Mouse (Mus musculus) layer of hippocampus, adult 8-10 months (tissue): ENCODE results near the gene Gm3435. TPM values are rescaled to one million over a fixed set of nuclear protein-coding genes. Genes with fewer than 3 reads are reported as not detected.
"Not testable (repeated sequence)": the region's sequence is repeated elsewhere in the genome, so short reads cannot be mapped to it uniquely, and the experiment has no call there.

Source experiments
- DNase-seq, 2 experiments: peaks; one replicate each; pipeline ENCODE4 v3.0.0; 2022; ENCODE audit warnings: low spot score in 2 of 2
- total RNA-seq, 4 experiments: library from RNA; stranded (reverse); gene quantifications; 2 replicates each; pipeline ENCODE4 v1.2.4; 2022

The Gm3435 gene
- total RNA-seq, 4 experiments from 2014 or later: 5.7 to 7.3 (median 7.0) TPM

GRCm38 (mm10) chr17:15040455-15040854 lies 30.5 kb downstream of the Gm3435 start:
- not testable (repeated sequence) for DNase-seq

DNA sequence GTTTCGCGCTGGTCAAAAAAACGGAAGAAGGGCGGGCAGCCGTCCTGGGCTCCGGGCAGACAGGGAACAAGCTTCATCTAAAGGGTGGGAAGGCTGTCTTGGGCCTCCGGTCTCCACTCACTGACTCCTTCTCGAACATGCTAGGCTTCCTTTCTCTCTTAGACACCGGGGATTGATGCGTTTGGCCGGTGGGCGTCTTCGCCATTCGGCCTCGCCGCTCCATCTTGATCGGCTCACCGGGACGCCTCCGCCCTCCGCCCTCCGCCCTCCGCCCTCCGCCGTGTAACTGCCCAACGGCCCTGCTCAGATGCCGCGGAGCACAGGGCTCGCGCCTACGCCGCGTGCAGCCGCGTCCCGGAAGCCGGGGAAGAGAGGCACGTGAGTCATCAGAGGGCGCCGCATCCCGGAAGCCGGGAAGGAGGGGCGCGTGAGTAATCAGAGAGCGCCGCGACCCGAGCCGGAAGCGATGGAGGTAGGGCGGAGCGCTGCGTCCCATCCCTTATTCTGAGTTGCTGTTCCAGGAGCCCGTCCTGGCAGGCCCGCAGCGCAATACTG lies 31.3 kb downstream of the Gm3435 start, which contains the start of the genes Ermard, Tcte3 and Gm3448:
Gene Ermard (plus strand): TSS at position 34 of the 555 bp plus-strand sequence.
Gene Tcte3 (minus strand): TSS at position 314 of the 555 bp plus-strand sequence.
Gene Gm3448 (minus strand): TSS at position 363 of the 555 bp plus-strand sequence.
- not testable (repeated sequence) for DNase-seq

DNA sequence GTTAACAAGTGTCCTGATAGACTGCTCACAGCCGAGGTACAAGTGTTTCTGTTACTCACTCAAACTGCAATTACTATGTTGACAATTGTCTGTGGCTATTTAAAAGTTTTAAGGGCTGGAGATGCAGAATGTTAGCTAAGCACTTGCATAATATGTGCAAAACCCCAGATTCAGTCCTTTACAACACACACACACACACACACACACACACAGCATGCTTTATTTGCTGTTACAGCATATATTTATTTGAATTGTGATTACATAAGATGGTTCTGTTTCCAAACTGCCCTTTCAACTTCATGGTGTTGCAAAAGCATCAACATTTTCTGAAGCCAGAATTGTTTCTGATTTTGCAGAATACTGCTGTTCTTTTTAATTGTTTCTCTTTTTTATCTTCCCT lies 40.4 kb downstream of the Gm3435 start:
- DNase-seq: not testable (repeated sequence)

GRCm38 (mm10) chr17:15052766-15053165 lies 42.8 kb downstream of the Gm3435 start:
- not testable (repeated sequence) for DNase-seq

DNA sequence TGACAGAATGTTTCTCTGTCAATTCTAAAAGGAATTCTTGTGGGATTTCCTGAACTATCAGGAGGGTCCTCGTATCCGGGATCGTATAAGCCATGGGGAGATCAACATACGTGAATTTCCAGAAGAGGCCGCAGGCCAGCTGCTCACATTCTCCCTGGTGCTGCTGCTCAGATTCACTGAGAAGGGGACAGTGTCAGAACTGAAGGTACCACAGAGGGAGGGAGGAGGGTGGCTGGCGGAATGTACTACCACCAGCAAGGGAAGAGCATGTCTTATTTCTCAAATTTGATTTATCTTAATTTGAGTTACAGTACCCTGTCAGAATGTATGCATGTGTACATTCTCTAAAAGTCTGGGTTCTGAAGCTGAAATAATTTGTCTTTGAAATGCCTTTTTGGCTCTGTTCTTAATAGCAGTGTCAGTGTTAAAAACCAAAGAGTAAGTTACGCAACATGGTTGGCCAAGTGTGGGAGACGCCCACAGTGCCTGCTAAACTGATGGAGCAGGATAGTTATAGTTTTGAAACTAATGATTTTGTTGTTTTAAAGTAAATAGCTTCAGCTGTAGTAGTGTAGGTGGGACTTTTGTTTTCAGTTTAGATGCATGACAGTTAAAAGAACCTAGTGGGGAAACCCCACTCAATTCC lies 43.3 kb downstream of the Gm3435 start:
- not testable (repeated sequence) for DNase-seq

- peak in 1 of 2 experiments; percentile 0 for DNase-seq
Observed at GRCm38 (mm10) chr17:15053829-15054200, 43.8 kb downstream of the Gm3435 start.

DNA sequence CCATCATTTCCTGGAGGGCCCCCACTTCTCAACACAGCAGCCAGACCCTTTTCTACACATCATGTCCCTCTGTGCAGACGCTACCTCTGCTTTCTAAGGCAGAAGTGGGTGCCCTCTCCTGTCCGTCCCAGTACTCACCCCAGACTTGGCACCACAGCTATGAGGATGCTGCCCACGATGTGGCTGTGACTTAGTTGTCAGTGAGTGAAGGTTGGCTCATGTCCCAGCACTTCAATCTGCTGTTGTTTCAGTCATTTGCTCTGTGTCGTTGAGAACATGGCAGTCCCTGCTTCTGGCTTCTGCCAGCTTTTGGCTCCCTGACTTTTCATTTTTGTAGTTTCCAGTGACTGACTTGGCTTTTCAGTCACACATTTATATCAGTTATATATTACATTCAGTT lies 45.9 kb downstream of the Gm3435 start:
- peak; percentile 80 to 85 for DNase-seq

- no peak for DNase-seq
Observed at GRCm38 (mm10) chr17:15058161-15058591, 48.2 kb downstream of the Gm3435 start.

DNA sequence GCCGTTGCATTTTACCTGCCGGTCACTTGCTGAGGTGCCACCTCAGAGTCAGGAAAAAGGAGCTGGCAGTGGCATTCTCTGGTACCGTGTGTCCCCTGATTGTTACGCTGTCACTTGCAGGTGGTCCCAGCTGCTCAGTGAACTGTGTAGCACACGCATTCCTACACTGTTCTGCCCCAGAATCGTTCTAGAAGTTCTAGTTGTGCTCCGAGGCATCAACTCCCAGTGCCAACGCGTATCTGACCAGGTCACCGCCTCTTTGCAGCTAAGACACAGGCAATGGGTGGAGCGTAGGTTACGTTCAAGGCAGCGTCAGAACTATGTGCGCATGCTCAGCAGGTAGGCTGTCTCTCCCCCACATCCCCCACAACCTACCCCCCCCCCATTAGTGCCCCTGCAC lies 49.7 kb downstream of the Gm3435 start:
- no peak for DNase-seq

DNA sequence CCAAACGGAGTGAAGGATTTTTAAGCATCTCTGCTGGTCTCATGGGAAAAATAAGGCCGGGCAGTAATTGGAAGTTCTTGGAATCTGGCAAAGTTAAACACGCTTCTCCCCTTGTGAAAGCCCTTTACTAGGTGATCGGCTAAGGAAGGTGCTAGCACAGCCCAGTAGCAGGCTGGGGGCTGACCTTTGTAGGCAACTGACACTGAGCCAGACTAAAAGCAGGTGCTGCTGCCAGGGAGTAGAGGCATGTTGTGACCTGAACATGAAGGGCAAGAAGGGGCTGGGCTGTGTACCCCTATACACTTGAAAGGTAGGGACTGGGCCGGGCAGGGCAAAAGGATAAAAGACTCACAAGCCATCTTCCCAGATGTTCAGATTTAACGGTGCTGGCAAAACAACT lies 50.4 kb downstream of the Gm3435 start:
- no peak for DNase-seq

GRCm38 (mm10) chr17:15065391-15066024 lies 55.5 kb downstream of the Gm3435 start:
- DNase-seq: peak; percentile 50 to 65

DNA sequence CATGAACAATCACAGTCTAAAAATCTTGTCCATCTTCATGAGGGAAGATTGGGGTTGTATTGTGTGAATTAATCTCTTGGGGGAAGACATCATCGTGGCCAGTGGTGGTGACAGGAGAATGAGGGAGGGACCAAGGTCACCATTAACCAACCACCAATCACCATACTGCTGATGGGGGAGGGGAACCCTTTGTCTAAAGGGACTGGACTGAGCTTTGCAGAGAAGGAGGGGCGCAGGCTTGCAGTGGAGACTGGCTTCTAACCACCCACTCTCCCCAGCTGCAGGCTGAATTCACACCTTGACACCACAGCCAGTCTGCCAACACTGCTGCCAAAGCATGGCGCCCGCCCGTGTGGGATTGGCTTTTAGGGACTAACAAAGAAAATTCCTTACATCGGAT lies 56.1 kb downstream of the Gm3435 start:
- DNase-seq: no peak

- no peak for DNase-seq
Observed at GRCm38 (mm10) chr17:15066911-15067310, 56.9 kb downstream of the Gm3435 start.

DNA sequence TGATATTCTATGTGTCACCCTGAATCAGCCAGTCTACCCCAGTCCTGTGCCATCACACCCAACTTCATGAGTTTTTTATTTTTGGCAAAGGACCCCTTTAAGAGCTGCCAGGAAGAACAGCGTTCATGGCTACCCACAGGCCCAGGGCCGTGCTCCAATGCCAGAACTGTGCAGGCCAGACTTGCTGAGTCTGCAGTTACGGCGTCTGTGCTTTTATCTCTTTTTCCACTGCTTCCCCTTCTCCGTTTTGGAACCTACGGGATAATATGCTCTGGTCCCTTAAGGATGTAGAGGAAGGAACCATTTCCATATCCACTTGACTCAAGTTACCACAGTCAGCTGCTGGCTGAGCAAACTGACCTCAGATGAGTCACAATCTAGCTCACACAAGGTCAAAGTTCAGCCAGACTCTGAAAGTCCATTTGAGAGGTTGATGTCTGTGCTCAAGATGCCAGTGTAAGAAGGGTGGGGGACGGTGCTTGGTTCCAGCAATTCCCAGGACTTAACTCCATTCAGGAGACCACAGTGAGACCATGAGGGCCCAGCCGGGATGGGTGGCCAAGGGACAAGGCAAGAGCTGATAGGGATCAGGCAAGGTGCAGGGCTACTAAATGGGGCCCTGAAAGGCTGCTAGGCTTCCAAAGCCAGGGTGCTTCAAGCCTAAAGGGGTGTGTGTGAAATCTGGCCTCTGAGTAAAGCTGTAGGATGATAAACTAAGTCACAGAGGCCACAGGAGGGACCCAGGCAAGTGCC lies 58.2 kb downstream of the Gm3435 start:
- no peak for DNase-seq

DNA sequence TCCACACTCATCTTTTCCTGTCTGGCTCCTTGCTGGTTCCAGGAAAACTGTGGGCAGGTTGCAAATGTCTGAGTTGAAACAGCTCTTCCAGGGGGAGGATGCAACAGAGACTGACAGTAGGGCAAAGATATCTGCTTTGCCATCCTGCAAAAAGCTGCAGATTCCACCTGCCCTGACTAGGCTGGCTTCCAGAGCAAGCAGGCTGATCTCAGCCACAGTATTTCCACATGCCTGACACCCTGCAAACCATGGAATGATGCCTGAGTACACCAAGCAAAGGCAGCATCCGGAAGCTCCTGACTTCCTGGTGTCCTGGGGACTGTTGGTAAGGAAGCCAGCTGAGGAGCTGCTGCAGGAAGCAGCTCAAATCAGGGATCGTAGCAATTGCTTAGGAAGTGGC lies 59.1 kb downstream of the Gm3435 start:
- DNase-seq: peak in 1 of 2 experiments; percentile 47

Other genes with a start within 250 kb of the Gm3435 start
- gene Wdr27, start 67.0 kb upstream of the Gm3435 start, total RNA-seq: 1 to 10 TPM; 3.7 to 7.1 (median 5.4) TPM
- gene 1600012H06Rik, start 67.0 kb upstream of the Gm3435 start, total RNA-seq: 10 to 100 TPM; 11.8 to 17.8 (median 15.4) TPM
- 10 to 100 TPM; 51.9 to 58.2 (median 55.7) TPM for gene Phf10, start 48.9 kb upstream of the Gm3435 start, total RNA-seq
- gene 9030025P20Rik, start 31.7 kb upstream of the Gm3435 start, total RNA-seq: 10 to 100 TPM in 2 of 4 experiments, 1 to 10 TPM in 2; 9.0 to 17.7 (median 12.4) TPM
- gene Gm3417, start 31.4 kb upstream of the Gm3435 start, total RNA-seq: 1 to 10 TPM in 1 of 4 experiments, not detected in 3; 1.7 TPM
- 10 to 100 TPM; 66.0 to 96.3 (median 77.0) TPM for gene Ermard, start 31.0 kb downstream of the Gm3435 start, total RNA-seq
- gene Tcte3, start 31.3 kb downstream of the Gm3435 start, total RNA-seq: 1 to 10 TPM in 2 of 4 experiments, under 1 TPM in 1, not detected in 1; 0.89 to 3.0 (median 1.6) TPM
- gene Gm3448, start 31.4 kb downstream of the Gm3435 start, total RNA-seq: 10 to 100 TPM in 1 of 4 experiments, 1 to 10 TPM in 3; 7.8 to 10.2 (median 9.7) TPM